Comparison of ENCODE assay signal across 8 mouse cellular contexts in the genomic region with DNA sequence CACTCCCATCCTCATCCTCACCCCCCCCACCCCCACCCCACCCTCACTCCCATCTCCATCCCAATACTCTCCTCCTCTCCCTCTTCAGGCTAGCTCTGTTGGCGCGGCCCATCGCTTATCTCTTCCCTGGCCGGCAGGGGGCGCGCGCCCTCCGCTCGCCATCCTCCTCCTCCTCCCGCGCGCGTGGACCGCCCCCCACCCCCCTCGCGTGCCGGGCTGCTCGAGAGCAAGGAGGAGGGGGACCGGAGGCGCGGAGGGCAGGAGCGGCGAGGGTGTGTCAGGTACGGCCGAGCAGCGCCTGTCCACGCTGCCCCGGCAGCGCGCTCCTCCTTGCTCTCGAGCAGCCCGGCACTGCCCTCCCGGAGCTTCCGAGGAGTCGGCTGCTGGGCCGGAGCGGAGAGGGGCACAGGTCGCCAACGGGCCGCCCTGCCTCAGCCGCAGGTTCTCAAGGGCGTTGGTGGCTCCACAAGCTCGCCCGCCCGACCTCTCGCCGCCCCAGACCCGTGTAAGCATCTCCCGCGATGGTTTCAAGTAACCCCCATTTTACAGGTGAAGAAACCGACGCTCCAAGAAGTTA. TPM values are rescaled to one million over a fixed set of nuclear protein-coding genes. Genes with fewer than 3 reads are reported as not detected.
DNase-seq lines count a peak whose midpoint lies in the region; ATAC-seq and TF ChIP-seq lines count a peak whose summit lies in the region.

No protein-coding gene starts in this region.

- no peaks in the 10 kb centered on the region for H3K36me3 ChIP-seq in erythroblast, embryonic 14.5 days (ENCODE audit: control insufficient read depth)
- H3K36me3 ChIP-seq in heart, embryonic 14.5 days (ENCODE audit: control insufficient read depth, insufficient read depth, low read length), result no peaks in the 10 kb centered on the region
- H3K36me3 ChIP-seq in kidney, postnatal 0 days (ENCODE audit: insufficient read depth, low read length), result no peaks in the 10 kb centered on the region
- no peaks in the 10 kb centered on the region for H3K36me3 ChIP-seq in liver, embryonic 16.5 days (ENCODE audit: control insufficient read depth, insufficient read depth)
- H3K36me3 ChIP-seq in neural tube, embryonic 12.5 days, result no peaks in the 10 kb centered on the region
- no peaks in the 10 kb centered on the region for H3K36me3 ChIP-seq in stomach, embryonic 15.5 days

- no peaks in the 10 kb centered on the region for H3K4me1 ChIP-seq in brown adipose tissue, adult 24 weeks (ENCODE audit: control insufficient read depth, insufficient read depth, insufficient read length, low read length)
- peaks cover 24% of the 10 kb centered on the region for H3K4me1 ChIP-seq in erythroblast, embryonic 14.5 days (ENCODE audit: control insufficient read depth)
- peaks cover 10 to 18% of the 10 kb centered on the region in 2 experiments for H3K4me1 ChIP-seq in heart, embryonic 14.5 days (ENCODE audit: control insufficient read depth in 2 of 2, insufficient read depth in 2 of 2, low read length in 2 of 2)
- H3K4me1 ChIP-seq in kidney, postnatal 0 days (replicated peaks; ENCODE audit: insufficient read depth, low read length), result 0 out of 2 replicates have a peak, but pooled peaks cover 4% of the 10 kb centered on the region
- H3K4me1 ChIP-seq in liver, embryonic 16.5 days (ENCODE audit: control insufficient read depth, low read depth, low read length), result peaks cover 15% of the 10 kb centered on the region
- peaks cover 13% of the 10 kb centered on the region for H3K4me1 ChIP-seq in neural tube, embryonic 12.5 days
- peaks cover 7% of the 10 kb centered on the region; the same call in 1 of the 2 replicates for H3K4me1 ChIP-seq in stomach, embryonic 15.5 days

- H3K9me3 ChIP-seq in erythroblast, embryonic 14.5 days (ENCODE audit: control insufficient read depth, low read length), result no peaks in the 10 kb centered on the region
- no peaks in the 10 kb centered on the region for H3K9me3 ChIP-seq in heart, embryonic 14.5 days (ENCODE audit: control insufficient read depth, low read length)
- H3K9me3 ChIP-seq in kidney, postnatal 0 days (replicated peaks; ENCODE audit: low read length), result no peaks in the 10 kb centered on the region
- H3K9me3 ChIP-seq in liver, embryonic 16.5 days (replicated peaks; ENCODE audit: control insufficient read depth, low read length), result no peaks in the 10 kb centered on the region
- H3K9me3 ChIP-seq in neural tube, embryonic 12.5 days, result no peaks in the 10 kb centered on the region
- no peaks in the 10 kb centered on the region for H3K9me3 ChIP-seq in stomach, embryonic 15.5 days

- peak; percentile 81 for DNase-seq in kidney, postnatal 0 days (ENCODE audit: low spot score)

- peak overlapping the region; percentile 57; the same call in 1 of the 2 replicates for H3K9ac ChIP-seq in heart, embryonic 14.5 days (ENCODE audit: low read length)
- H3K9ac ChIP-seq in kidney, postnatal 0 days (ENCODE audit: low read depth, low read length), result peak overlapping the region; percentile 48; the same call in 1 of the 2 replicates
- H3K9ac ChIP-seq in liver, embryonic 16.5 days (ENCODE audit: low read depth, low read length), result peak overlapping the region; percentile 47; the same call in 1 of the 2 replicates
- peak overlapping the region; percentile 53 for H3K9ac ChIP-seq in neural tube, embryonic 12.5 days
- peak overlapping the region; percentile 31; the same call in 1 of the 2 replicates for H3K9ac ChIP-seq in stomach, embryonic 15.5 days

- ATAC-seq in CD4-positive, CD25-positive, alpha-beta regulatory T cell, adult 4 months, result peak; percentile 95
- peak; percentile 81 for ATAC-seq in heart, embryonic 14.5 days (ENCODE audit: insufficient number of reproducible peaks, insufficient read depth, low FRiP score, low read depth)
- peak; percentile 50 for ATAC-seq in kidney, postnatal 0 days (replicated peaks; ENCODE audit: low FRiP score, low read depth)
- peak; percentile 73 for ATAC-seq in liver, embryonic 16.5 days (ENCODE audit: low read depth)
- peak; percentile 74 for ATAC-seq in neural tube, embryonic 12.5 days (ENCODE audit: low FRiP score, low read depth)
- ATAC-seq in stomach, embryonic 15.5 days (ENCODE audit: insufficient read depth, low FRiP score, low read depth), result peak; percentile 57

- WGBS in heart, embryonic 14.5 days, result 6% methylated on average over 44 of the region's 52 CpGs
- 6% methylated on average over 40 of the region's 52 CpGs for WGBS in kidney, postnatal 0 days
- 6% methylated on average over 33 of the region's 52 CpGs for WGBS in liver, embryonic 16.5 days (ENCODE audit: insufficient replicate concordance)
- WGBS in neural tube, embryonic 12.5 days, result 6% methylated on average over 43 of the region's 52 CpGs
- WGBS in stomach, embryonic 15.5 days, result 4% methylated on average over 47 of the region's 52 CpGs

- peaks cover 6% of the 10 kb centered on the region; the same call in 1 of the 2 replicates for H3K27me3 ChIP-seq in erythroblast, embryonic 14.5 days (ENCODE audit: control insufficient read depth)
- H3K27me3 ChIP-seq in heart, embryonic 14.5 days (ENCODE audit: control insufficient read depth, insufficient read depth, low read length), result no peaks in the 10 kb centered on the region
- no peaks in the 10 kb centered on the region for H3K27me3 ChIP-seq in kidney, postnatal 0 days (ENCODE audit: insufficient read depth, low read length)
- H3K27me3 ChIP-seq in liver, embryonic 16.5 days (ENCODE audit: control insufficient read depth, insufficient read depth, low read depth, low read length), result no peaks in the 10 kb centered on the region
- no peaks in the 10 kb centered on the region for H3K27me3 ChIP-seq in neural tube, embryonic 12.5 days (replicated peaks)
- H3K27me3 ChIP-seq in stomach, embryonic 15.5 days (replicated peaks), result no peaks in the 10 kb centered on the region

- H3K4me2 ChIP-seq in heart, embryonic 14.5 days (ENCODE audit: low read length), result peak overlapping the region; percentile 75
- H3K4me2 ChIP-seq in kidney, postnatal 0 days (ENCODE audit: low read length), result peak overlapping the region; percentile 67
- peak overlapping the region; percentile 82 for H3K4me2 ChIP-seq in liver, embryonic 16.5 days (ENCODE audit: low read depth, low read length)
- peak overlapping the region; percentile 76 for H3K4me2 ChIP-seq in neural tube, embryonic 12.5 days (replicated peaks)
- H3K4me2 ChIP-seq in stomach, embryonic 15.5 days, result peak overlapping the region; percentile 84

- TF ChIP-seq CTCF in kidney, postnatal 0 days (IDR thresholded peaks at IDR 0.05; ENCODE audit: low read depth), result peak; percentile 87

- H3K4me3 ChIP-seq in brown adipose tissue, adult 24 weeks (ENCODE audit: insufficient read depth, low read depth, low read length), result peak overlapping the region; percentile 61
- H3K4me3 ChIP-seq in erythroblast, embryonic 14.5 days (replicated peaks), result peak overlapping the region; percentile 66
- peak overlapping the region; percentile 58 to 79 for H3K4me3 ChIP-seq in heart, embryonic 14.5 days (ENCODE audit: control insufficient read depth in 1 of 2, insufficient read depth in 1 of 2, low read depth in 1 of 2, low read length in 2 of 2)
- H3K4me3 ChIP-seq in kidney, postnatal 0 days (replicated peaks; ENCODE audit: low read depth, low read length), result peak overlapping the region; percentile 49
- H3K4me3 ChIP-seq in liver, embryonic 16.5 days (ENCODE audit: low read depth, low read length), result peak overlapping the region; percentile 60
- peak overlapping the region; percentile 54 for H3K4me3 ChIP-seq in neural tube, embryonic 12.5 days
- peak overlapping the region; percentile 52 for H3K4me3 ChIP-seq in stomach, embryonic 15.5 days (replicated peaks)

- H3K27ac ChIP-seq in brown adipose tissue, adult 24 weeks (replicated peaks; ENCODE audit: low read depth, low read length), result no peak overlapping the region
- H3K27ac ChIP-seq in heart, embryonic 14.5 days (replicated peaks in 1 of 2; ENCODE audit: control insufficient read depth in 1 of 2, insufficient read depth in 1 of 2, low read depth in 2 of 2, low read length in 2 of 2), result no peak overlapping the region
- no peak overlapping the region for H3K27ac ChIP-seq in kidney, postnatal 0 days
- H3K27ac ChIP-seq in liver, embryonic 16.5 days (ENCODE audit: low read length), result no peak overlapping the region
- H3K27ac ChIP-seq in neural tube, embryonic 12.5 days, result no peak overlapping the region
- H3K27ac ChIP-seq in stomach, embryonic 15.5 days, result no peak overlapping the region

RNA-seq across cellular contexts. Expression of a gene that starts 21.8 kb away (rescaled TPM):
- 10 to 100 TPM; 17.5 to 20.6 TPM for polyA plus RNA-seq in CD4-positive, CD25-positive, alpha-beta regulatory T cell, adult 4 months (2017; shearing (Covaris generic))
- 44.0 and 50.3 TPM in 2 replicates for polyA plus RNA-seq in brown adipose tissue, adult 24 weeks (2012; ENCODE audit: insufficient read depth, insufficient read length, missing spikeins)
- 7.5 and 8.7 TPM in 2 replicates for polyA plus RNA-seq in erythroblast, embryonic 14.5 days (2012)
- polyA plus RNA-seq in heart, embryonic 14.5 days (2014; fragmentation: Nextera tagmentation; extraction: Ambion mirVana), result 71.3 and 74.3 TPM in 2 replicates
- 70.9 and 73.8 TPM in 2 replicates for polyA plus RNA-seq in kidney, postnatal 0 days (2015; fragmentation: Nextera tagmentation; extraction: Ambion mirVana)
- polyA plus RNA-seq in liver, embryonic 16.5 days (2015; fragmentation: Nextera tagmentation; extraction: Ambion mirVana), result 44.1 and 46.1 TPM in 2 replicates
- 154 and 166 TPM in 2 replicates for polyA plus RNA-seq in neural tube, embryonic 12.5 days (2016; fragmentation: Nextera tagmentation; extraction: Ambion mirVana)
- polyA plus RNA-seq in stomach, embryonic 15.5 days (2015; fragmentation: Nextera tagmentation; extraction: Ambion mirVana), result 82.5 and 102 TPM in 2 replicates

RNA-seq across cellular contexts. Expression of a gene that starts 48.0 kb away (rescaled TPM):
- 10 to 100 TPM; 72.3 to 84.2 TPM for polyA plus RNA-seq in CD4-positive, CD25-positive, alpha-beta regulatory T cell, adult 4 months (2017; shearing (Covaris generic))
- 9.2 and 10.9 TPM in 2 replicates for polyA plus RNA-seq in brown adipose tissue, adult 24 weeks (2012; ENCODE audit: insufficient read depth, insufficient read length, missing spikeins)
- polyA plus RNA-seq in erythroblast, embryonic 14.5 days (2012), result 3.5 and 3.6 TPM in 2 replicates
- polyA plus RNA-seq in heart, embryonic 14.5 days (2014; fragmentation: Nextera tagmentation; extraction: Ambion mirVana), result 25.5 and 28.2 TPM in 2 replicates
- 35.0 and 37.6 TPM in 2 replicates for polyA plus RNA-seq in kidney, postnatal 0 days (2015; fragmentation: Nextera tagmentation; extraction: Ambion mirVana)
- 29.4 and 34.5 TPM in 2 replicates for polyA plus RNA-seq in liver, embryonic 16.5 days (2015; fragmentation: Nextera tagmentation; extraction: Ambion mirVana)
- polyA plus RNA-seq in neural tube, embryonic 12.5 days (2016; fragmentation: Nextera tagmentation; extraction: Ambion mirVana), result 55.6 and 56.8 TPM in 2 replicates
- 46.0 and 47.7 TPM in 2 replicates for polyA plus RNA-seq in stomach, embryonic 15.5 days (2015; fragmentation: Nextera tagmentation; extraction: Ambion mirVana)

RNA-seq across cellular contexts. Expression of a gene that starts 54.5 kb away (rescaled TPM):
- under 1 TPM; 0.58 to 0.98 TPM for polyA plus RNA-seq in CD4-positive, CD25-positive, alpha-beta regulatory T cell, adult 4 months (2017; shearing (Covaris generic))
- polyA plus RNA-seq in brown adipose tissue, adult 24 weeks (2012; ENCODE audit: insufficient read depth, insufficient read length, missing spikeins), result not detected in 2 replicates
- polyA plus RNA-seq in erythroblast, embryonic 14.5 days (2012), result 0.13 and 0.26 TPM in 2 replicates
- 0.20 and 0.35 TPM in 2 replicates for polyA plus RNA-seq in heart, embryonic 14.5 days (2014; fragmentation: Nextera tagmentation; extraction: Ambion mirVana)
- polyA plus RNA-seq in kidney, postnatal 0 days (2015; fragmentation: Nextera tagmentation; extraction: Ambion mirVana), result 0.14 and 0.20 TPM in 2 replicates
- 0.13 and 0.18 TPM in 2 replicates for polyA plus RNA-seq in liver, embryonic 16.5 days (2015; fragmentation: Nextera tagmentation; extraction: Ambion mirVana)
- polyA plus RNA-seq in neural tube, embryonic 12.5 days (2016; fragmentation: Nextera tagmentation; extraction: Ambion mirVana), result 0.39 and 0.46 TPM in 2 replicates
- 0.23 and 0.65 TPM in 2 replicates for polyA plus RNA-seq in stomach, embryonic 15.5 days (2015; fragmentation: Nextera tagmentation; extraction: Ambion mirVana)
